Mouse (Mus musculus) CH12.LX (cell line): ENCODE results near the gene Cnpy1. TPM values are rescaled to one million over a fixed set of nuclear protein-coding genes. Genes with fewer than 3 reads are reported as not detected.

Experiments
- DNase-seq: peaks from one replicate; pipeline ENCODE4 v3.0.0-alpha.2; 2013; ENCODE audit errors: extremely low read depth
- H3K27ac ChIP-seq: 2 replicates; pipeline ENCODE4 v1.5.1; 2012; ENCODE audit warnings: low read depth, mild to moderate bottlenecking, control low read depth, moderate library complexity; ENCODE audit not compliant: insufficient read depth
- H3K27me3 ChIP-seq: replicated peaks from 2 replicates; pipeline ENCODE3; 2012; ENCODE audit warnings: inconsistent platforms
- H3K36me3 ChIP-seq, 2 experiments: replicated peaks in 1 of 2; 2 replicates each; pipeline versions ENCODE3 to v1.6.1; 2012; ENCODE audit warnings: inconsistent platforms in 1 of 2, low read length in 1 of 2, mild to moderate bottlenecking in 1 of 2, mixed read lengths in 1 of 2, moderate library complexity in 1 of 2; ENCODE audit not compliant: control insufficient read depth in 1 of 2, insufficient read depth in 1 of 2
- H3K4me1 ChIP-seq, 2 experiments: 2 replicates each; pipeline ENCODE4 v1.6.1; 2012; ENCODE audit warnings: inconsistent platforms in 1 of 2, moderate library complexity in 1 of 2; ENCODE audit not compliant: insufficient read depth in 2 of 2, control insufficient read depth in 1 of 2
- H3K4me2 ChIP-seq: 2 replicates; pipeline ENCODE4 v1.6.1; 2012; ENCODE audit warnings: low read depth, mild to moderate bottlenecking, control low read depth; ENCODE audit not compliant: poor library complexity, insufficient read depth, severe bottlenecking
- H3K4me3 ChIP-seq, 3 experiments: fragments of 150-350 bp in 1 of 3; sonication (generic) in 1 of 3; replicated peaks in 1 of 3; 2 replicates each; pipeline versions ENCODE3 to v1.5.1; 2011 to 2012; ENCODE audit warnings: low read depth in 2 of 3, low read length in 2 of 3, mild to moderate bottlenecking in 2 of 3, moderate library complexity in 2 of 3, control low read depth in 1 of 3, improper control_type of control experiment in 1 of 3, inconsistent platforms in 1 of 3, mixed read lengths in 1 of 3; ENCODE audit not compliant: poor library complexity in 1 of 3
- H3K79me2 ChIP-seq: replicated peaks from 2 replicates; pipeline ENCODE4 v1.6.1; 2012; ENCODE audit warnings: mild to moderate bottlenecking, moderate library complexity; ENCODE audit not compliant: control insufficient read depth, poor library complexity, insufficient read depth, severe bottlenecking; ENCODE audit errors: extremely low read depth
- H3K9ac ChIP-seq: 2 replicates; pipeline ENCODE4 v1.6.1; 2012; ENCODE audit warnings: low read depth, mild to moderate bottlenecking, control low read depth, moderate library complexity; ENCODE audit not compliant: insufficient read depth
- H3K9me3 ChIP-seq: replicated peaks from 2 replicates; pipeline ENCODE3; 2012; ENCODE audit warnings: low read length, inconsistent platforms, mixed read lengths
- BHLHE40 ChIP-seq: IDR thresholded peaks from 2 replicates; pipeline ENCODE4 v1.6.1; 2011; ENCODE audit warnings: mild to moderate bottlenecking, low read depth, low read length, improper control_type of control experiment
- CHD1 ChIP-seq: IDR thresholded peaks from 2 replicates; pipeline ENCODE4 v1.6.1; 2012; ENCODE audit warnings: low read depth, low read length, improper control_type of control experiment, inconsistent platforms
- E2F4 ChIP-seq: IDR thresholded peaks from 2 replicates; pipeline ENCODE4 v1.6.1; 2011; ENCODE audit warnings: low read depth, low read length, improper control_type of control experiment; ENCODE audit not compliant: insufficient replicate concordance
- ELF1 ChIP-seq: IDR thresholded peaks from 2 replicates; pipeline ENCODE4 v1.6.1; 2014; ENCODE audit warnings: low read depth, mild to moderate bottlenecking, inconsistent platforms, low read length, improper control_type of control experiment
- ETS1 ChIP-seq: conservative IDR thresholded peaks from 2 replicates; pipeline ENCODE4 v1.6.1; 2012; ENCODE audit warnings: low read depth, mild to moderate bottlenecking, inconsistent platforms, low read length, improper control_type of control experiment, moderate library complexity
- GABPA ChIP-seq: IDR thresholded peaks from 2 replicates; pipeline ENCODE4 v1.6.1; 2012; ENCODE audit warnings: low read depth, low read length, improper control_type of control experiment, inconsistent platforms; ENCODE audit not compliant: insufficient replicate concordance
- IRF4 ChIP-seq: IDR thresholded peaks from 2 replicates; pipeline ENCODE4 v1.6.1; 2014; ENCODE audit warnings: low read depth, mild to moderate bottlenecking, inconsistent platforms, low read length, improper control_type of control experiment
- JUND ChIP-seq: conservative IDR thresholded peaks from 2 replicates; pipeline ENCODE4 v1.6.1; 2011; ENCODE audit warnings: low read depth, low read length, improper control_type of control experiment
- MAZ ChIP-seq: IDR thresholded peaks from 2 replicates; pipeline ENCODE4 v1.6.1; 2012; ENCODE audit warnings: low read depth, mild to moderate bottlenecking, inconsistent platforms, low read length, improper control_type of control experiment, moderate library complexity
- NELFE ChIP-seq: IDR thresholded peaks from 2 replicates; pipeline ENCODE4 v1.6.1; 2011; ENCODE audit warnings: low read depth, low read length, improper control_type of control experiment
- NRF1 ChIP-seq: IDR thresholded peaks from 2 replicates; pipeline ENCODE4 v1.6.1; 2014; ENCODE audit warnings: low read depth, mild to moderate bottlenecking, inconsistent platforms, low read length, improper control_type of control experiment, moderate library complexity
- RAD21 ChIP-seq: IDR thresholded peaks from 2 replicates; pipeline ENCODE4 v1.6.1; 2011; ENCODE audit warnings: low read depth, mild to moderate bottlenecking, low read length, improper control_type of control experiment, moderate library complexity
- SIN3A ChIP-seq: IDR thresholded peaks from 2 replicates; pipeline ENCODE4 v1.6.1; 2012; ENCODE audit warnings: low read length, improper control_type of control experiment, inconsistent platforms
- SMC3 ChIP-seq: IDR thresholded peaks from 2 replicates; pipeline ENCODE4 v1.6.1; 2011; ENCODE audit warnings: low read depth, low read length, improper control_type of control experiment
- TCF12 ChIP-seq: IDR thresholded peaks from 2 replicates; pipeline ENCODE4 v1.6.1; 2014; ENCODE audit warnings: low read depth, mild to moderate bottlenecking, inconsistent platforms, low read length, improper control_type of control experiment
- UBTF ChIP-seq: IDR thresholded peaks from 2 replicates; pipeline ENCODE4 v1.6.1; 2012; ENCODE audit warnings: low read depth, mild to moderate bottlenecking, inconsistent platforms, low read length, improper control_type of control experiment, moderate library complexity
- USF1 ChIP-seq: IDR thresholded peaks from 2 replicates; pipeline ENCODE4 v1.6.1; 2014; ENCODE audit warnings: low read depth, mild to moderate bottlenecking, inconsistent platforms, low read length, improper control_type of control experiment
- USF2 ChIP-seq: conservative IDR thresholded peaks from 2 replicates; pipeline ENCODE4 v1.6.1; 2011; ENCODE audit warnings: low read depth, low read length, improper control_type of control experiment
- ZMIZ1 ChIP-seq: IDR thresholded peaks from 2 replicates; pipeline ENCODE4 v1.6.1; 2012; ENCODE audit warnings: low read depth, mild to moderate bottlenecking, inconsistent platforms, low read length, improper control_type of control experiment
- dilution Hi-C: fragments of 300-500 bp; cut with MboI; formaldehyde crosslinking; loops from 2 replicates; pipeline ENCODE4 v1.14.3; 2020; ENCODE audit warnings: low sequenced_read_pairs; ENCODE audit not compliant: extremely low pct_unique_long_range_greater_than_20kb, extremely low pct_ligation_motif_present
- in situ Hi-C: fragments of 300-500 bp; cut with MboI; formaldehyde crosslinking; loops from 3 replicates; pipeline ENCODE4 v1.14.3; 2019; ENCODE audit warnings: low sequenced_read_pairs, low pct_ligation_motif_present, low pct_unique_long_range_greater_than_20kb, mixed read lengths
- polyA plus RNA-seq: library from polyadenylated mRNA; unstranded; fragments of >175 nt; gene quantifications from 2 replicates; pipeline ENCODE4 v1.2.1, GENCODE M21; 2012; ENCODE audit warnings: low read depth; ENCODE audit not compliant: insufficient read length
- total RNA-seq, 2 experiments: library from RNA; depleted of rRNA; stranded (reverse); fragments of 300-350 nt in 1 of 2; fragments of >200 nt in 1 of 2; gene quantifications; 2 replicates each; pipeline ENCODE4 v1.2.3; 2012 to 2014

The Cnpy1 gene
- total and polyA plus RNA-seq, 3 experiments = 0.11 to 0.26 TPM; not detected in 1

DNA sequence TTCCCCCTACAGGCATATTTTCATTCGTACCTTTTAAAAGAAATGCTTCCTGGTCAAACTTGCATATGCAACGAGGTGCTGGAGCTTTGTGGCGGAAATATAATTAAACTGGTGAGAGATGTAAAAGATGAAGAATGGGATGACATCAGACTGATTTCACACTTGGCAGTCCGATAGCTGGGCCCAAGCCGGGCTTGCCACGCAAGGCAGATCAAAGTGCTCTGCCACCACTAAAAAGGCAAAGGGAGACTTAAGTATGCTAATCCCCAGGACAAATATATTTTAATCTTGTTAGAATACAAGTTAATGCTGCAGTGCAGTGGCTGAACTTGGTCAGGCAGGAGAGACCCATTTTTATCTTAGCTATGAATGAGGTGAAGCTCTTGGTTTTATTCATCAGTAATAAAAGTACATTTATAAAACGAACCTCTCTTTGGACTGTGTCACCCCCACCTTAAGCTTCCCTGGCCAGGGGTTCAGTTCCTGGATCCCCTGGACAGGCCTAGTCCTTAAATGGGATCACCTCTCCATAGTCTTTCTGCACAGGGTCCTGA, 66.3 kb downstream of the Cnpy1 start:
- H3K27me3 ChIP-seq = no peaks in the 10 kb centered on the region
- H3K9me3 ChIP-seq = no peaks in the 10 kb centered on the region
- in situ Hi-C loops = no loop called here
- TF ChIP-seq USF1 (no peak), ZMIZ1 (no peak), GABPA (no peak), ELF1 (no peak), JUND (no peak), SMC3 (no peak), BHLHE40 (no peak), ETS1 (no peak), RAD21 (no peak)
- no peaks in the 10 kb centered on the region for H3K79me2 ChIP-seq
- no peak overlapping the region for H3K9ac ChIP-seq
- peaks cover 0 to 3% of the 10 kb centered on the region in 2 experiments; a peak in 1 of 4 replicates for H3K4me1 ChIP-seq
- H3K4me2 ChIP-seq = no peak overlapping the region
- no peak for DNase-seq
- no peak overlapping the region for H3K4me3 ChIP-seq
- no peak overlapping the region for H3K27ac ChIP-seq
- dilution Hi-C loops = no loop called here
- no peaks in the 10 kb centered on the region for H3K36me3 ChIP-seq

DNA sequence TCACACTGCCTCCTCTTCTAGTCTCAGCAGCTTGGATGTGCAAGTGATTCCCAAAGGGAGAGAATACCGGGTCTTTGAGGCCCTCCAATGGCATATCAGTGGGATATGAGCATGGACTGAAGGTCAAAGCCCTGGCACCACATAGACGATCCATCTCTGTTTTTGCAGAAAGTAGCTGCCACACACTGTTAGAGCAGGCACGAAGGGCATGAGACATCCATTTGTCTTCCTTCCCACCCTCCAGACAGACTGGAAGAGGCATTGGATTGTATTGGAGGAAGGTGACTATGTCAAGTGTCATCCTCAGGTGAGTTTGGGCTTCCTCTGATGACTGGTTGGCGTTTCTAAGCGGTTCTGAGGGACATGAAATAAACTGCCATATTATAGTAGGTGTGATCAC, 67.3 kb downstream of the Cnpy1 start:
- TF ChIP-seq MAZ (no peak), USF2 (no peak), TCF12 (no peak), JUND (no peak), IRF4 (no peak), ELF1 (no peak), NELFE (no peak), E2F4 (no peak), CHD1 (no peak), SIN3A (no peak), NRF1 (no peak), UBTF (no peak)
- H3K4me3 ChIP-seq = no peak overlapping the region
- no peaks in the 10 kb centered on the region for H3K36me3 ChIP-seq
- H3K27ac ChIP-seq = no peak overlapping the region
- H3K9ac ChIP-seq = no peak overlapping the region
- in situ Hi-C loops = no loop called here
- H3K4me1 ChIP-seq = peaks cover 0 to 3% of the 10 kb centered on the region in 2 experiments; a peak in 1 of 4 replicates
- dilution Hi-C loops = no loop called here
- no peaks in the 10 kb centered on the region for H3K9me3 ChIP-seq
- no peak for DNase-seq
- no peaks in the 10 kb centered on the region for H3K27me3 ChIP-seq
- H3K4me2 ChIP-seq = no peak overlapping the region
- H3K79me2 ChIP-seq = no peaks in the 10 kb centered on the region
